Mouse (Mus musculus): ENCODE data around the gene Fam168b. TPM values are rescaled to one million over a fixed set of nuclear protein-coding genes. Genes with fewer than 3 reads are reported as not detected.

The Fam168b gene
- polyA plus RNA-seq, 1 experiment from 2014 or later, result 65.7 TPM

GRCm38 (mm10) chr1:34811581-34811980, 31.3 kb downstream of the Fam168b start:
- no peaks in the 10 kb centered on the region for H3K9me3 ChIP-seq (replicated peaks)
- H3K4me2 ChIP-seq, result no peak overlapping the region
- H3K27me3 ChIP-seq (replicated peaks), result no peaks in the 10 kb centered on the region
- 85% methylated on average over 6 of the region's 6 CpGs for WGBS
- no peak overlapping the region for H3K4me3 ChIP-seq
- no peak overlapping the region for H3K9ac ChIP-seq
- H3K4me1 ChIP-seq (replicated peaks), result peaks cover 11% of the 10 kb centered on the region
- peaks cover 69% of the 10 kb centered on the region for H3K36me3 ChIP-seq
- no peak overlapping the region for H3K27ac ChIP-seq (ENCODE audit: poor library complexity, severe bottlenecking)
- no peak for ATAC-seq (ENCODE audit: insufficient number of reproducible peaks, low FRiP score)

- Histone ChIP-seq H3K27me3 (replicated peaks) (no peaks in the 10 kb centered on the region; the same call in none of the 2 replicates), H3K9ac (no peak overlapping the region), H3K27ac (ENCODE audit: poor library complexity, severe bottlenecking) (no peak overlapping the region), H3K4me1 (replicated peaks) (peaks cover 16% of the 10 kb centered on the region), H3K36me3 (peaks cover 63% of the 10 kb centered on the region), H3K4me2 (no peak overlapping the region), H3K4me3 (no peak overlapping the region), H3K9me3 (replicated peaks) (no peaks in the 10 kb centered on the region)
- 71% methylated on average over 6 of the region's 6 CpGs for WGBS
- no peak for ATAC-seq (ENCODE audit: insufficient number of reproducible peaks, low FRiP score)
Observed at GRCm38 (mm10) chr1:34811035-34811434, 31.8 kb downstream of the Fam168b start.

- no peak for ATAC-seq (ENCODE audit: insufficient number of reproducible peaks, low FRiP score)
- WGBS, result 88% methylated on average over 11 of the region's 11 CpGs
- Histone ChIP-seq H3K4me2 (no peak overlapping the region), H3K27me3 (replicated peaks) (no peaks in the 10 kb centered on the region; the same call in none of the 2 replicates), H3K27ac (ENCODE audit: poor library complexity, severe bottlenecking) (no peak overlapping the region), H3K36me3 (peaks cover 57% of the 10 kb centered on the region), H3K4me3 (no peak overlapping the region), H3K9me3 (replicated peaks) (no peaks in the 10 kb centered on the region), H3K9ac (no peak overlapping the region), H3K4me1 (replicated peaks) (peaks cover 18% of the 10 kb centered on the region)
Observed at GRCm38 (mm10) chr1:34810293-34810692, 32.6 kb downstream of the Fam168b start.

GRCm38 (mm10) chr1:34808445-34808844, 34.4 kb downstream of the Fam168b start:
- no peak overlapping the region for H3K9ac ChIP-seq
- peaks cover 18% of the 10 kb centered on the region for H3K4me1 ChIP-seq (replicated peaks)
- H3K36me3 ChIP-seq, result peaks cover 38% of the 10 kb centered on the region
- no peak overlapping the region for H3K4me3 ChIP-seq
- no peaks in the 10 kb centered on the region for H3K9me3 ChIP-seq (replicated peaks)
- ATAC-seq (ENCODE audit: insufficient number of reproducible peaks, low FRiP score), result no peak
- H3K4me2 ChIP-seq, result no peak overlapping the region
- H3K27ac ChIP-seq (ENCODE audit: poor library complexity, severe bottlenecking), result no peak overlapping the region
- no peaks in the 10 kb centered on the region; the same call in none of the 2 replicates for H3K27me3 ChIP-seq (replicated peaks)
- 89% methylated on average over 8 of the region's 8 CpGs for WGBS

- Histone ChIP-seq H3K4me1 (replicated peaks) (peaks cover 39% of the 10 kb centered on the region), H3K27me3 (replicated peaks) (no peaks in the 10 kb centered on the region; the same call in none of the 2 replicates), H3K36me3 (peaks cover 17% of the 10 kb centered on the region), H3K4me2 (0 out of 2 replicates have a peak overlapping the region, but pooled peaks have one; percentile 2), H3K27ac (ENCODE audit: poor library complexity, severe bottlenecking) (no peak overlapping the region), H3K4me3 (no peak overlapping the region), H3K9ac (no peak overlapping the region), H3K9me3 (replicated peaks) (no peaks in the 10 kb centered on the region)
- no peak for ATAC-seq (ENCODE audit: insufficient number of reproducible peaks, low FRiP score)
- WGBS, result 24% methylated on average over 35 of the region's 35 CpGs
Observed at GRCm38 (mm10) chr1:34805931-34806520, 36.8 kb downstream of the Fam168b start.

- Histone ChIP-seq H3K4me2 (no peak overlapping the region), H3K27ac (ENCODE audit: poor library complexity, severe bottlenecking) (no peak overlapping the region), H3K27me3 (replicated peaks) (no peaks in the 10 kb centered on the region; the same call in none of the 2 replicates), H3K36me3 (peaks cover 6% of the 10 kb centered on the region; the same call in 1 of the 2 replicates), H3K9ac (no peak overlapping the region), H3K9me3 (replicated peaks) (no peaks in the 10 kb centered on the region), H3K4me1 (replicated peaks) (peaks cover 41% of the 10 kb centered on the region), H3K4me3 (no peak overlapping the region)
- WGBS, result 89% methylated on average over 7 of the region's 7 CpGs
- no peak for ATAC-seq (ENCODE audit: insufficient number of reproducible peaks, low FRiP score)
Observed at GRCm38 (mm10) chr1:34804863-34805262, 38.0 kb downstream of the Fam168b start.

GRCm38 (mm10) chr1:34802290-34802642, 40.6 kb downstream of the Fam168b start:
- H3K4me2 ChIP-seq, result peak overlapping the region; percentile 82
- ATAC-seq (ENCODE audit: insufficient number of reproducible peaks, low FRiP score), result no peak
- peak overlapping the region; percentile 73 for H3K4me3 ChIP-seq
- H3K4me1 ChIP-seq (replicated peaks), result peaks cover 37% of the 10 kb centered on the region
- H3K27ac ChIP-seq (ENCODE audit: poor library complexity, severe bottlenecking), result no peak overlapping the region
- peak overlapping the region; percentile 77 for H3K9ac ChIP-seq
- H3K36me3 ChIP-seq, result no peaks in the 10 kb centered on the region
- no peaks in the 10 kb centered on the region; the same call in none of the 2 replicates for H3K27me3 ChIP-seq (replicated peaks)
- no peaks in the 10 kb centered on the region for H3K9me3 ChIP-seq (replicated peaks)
- WGBS, result 26% methylated on average over 7 of the region's 7 CpGs

- H3K27me3 ChIP-seq (replicated peaks), result no peaks in the 10 kb centered on the region; the same call in none of the 2 replicates
- no peak overlapping the region for H3K27ac ChIP-seq (ENCODE audit: poor library complexity, severe bottlenecking)
- H3K4me1 ChIP-seq (replicated peaks), result peaks cover 32% of the 10 kb centered on the region
- peak overlapping the region; percentile 77 for H3K9ac ChIP-seq
- peak; percentile 84 for ATAC-seq (ENCODE audit: insufficient number of reproducible peaks, low FRiP score)
- no peaks in the 10 kb centered on the region for H3K9me3 ChIP-seq (replicated peaks)
- WGBS, result under 1% methylated on average over 47 of the region's 47 CpGs
- H3K4me2 ChIP-seq, result peak overlapping the region; percentile 82
- H3K4me3 ChIP-seq, result peak overlapping the region; percentile 73
- H3K36me3 ChIP-seq, result no peaks in the 10 kb centered on the region
Observed at GRCm38 (mm10) chr1:34801616-34802289, 41.1 kb downstream of the Fam168b start.

- no peaks in the 10 kb centered on the region for H3K36me3 ChIP-seq
- H3K4me3 ChIP-seq, result no peak overlapping the region
- H3K27ac ChIP-seq (ENCODE audit: poor library complexity, severe bottlenecking), result no peak overlapping the region
- peaks cover 22% of the 10 kb centered on the region for H3K4me1 ChIP-seq (replicated peaks)
- ATAC-seq (ENCODE audit: insufficient number of reproducible peaks, low FRiP score), result no peak
- 75% methylated on average over 2 of the region's 2 CpGs for WGBS
- no peak overlapping the region for H3K4me2 ChIP-seq
- H3K9ac ChIP-seq, result no peak overlapping the region
- H3K27me3 ChIP-seq (replicated peaks), result no peaks in the 10 kb centered on the region
- no peaks in the 10 kb centered on the region for H3K9me3 ChIP-seq (replicated peaks)
Observed at GRCm38 (mm10) chr1:34799140-34799539, 43.7 kb downstream of the Fam168b start.

- WGBS, result 67% methylated on average over 19 of the region's 19 CpGs
- no peaks in the 10 kb centered on the region for H3K36me3 ChIP-seq
- H3K4me1 ChIP-seq (replicated peaks), result peaks cover 7% of the 10 kb centered on the region
- H3K27ac ChIP-seq (ENCODE audit: poor library complexity, severe bottlenecking), result no peak overlapping the region
- H3K9ac ChIP-seq, result no peak overlapping the region
- no peak for ATAC-seq (ENCODE audit: insufficient number of reproducible peaks, low FRiP score)
- H3K4me3 ChIP-seq, result no peak overlapping the region
- H3K27me3 ChIP-seq (replicated peaks), result no peaks in the 10 kb centered on the region
- H3K9me3 ChIP-seq (replicated peaks), result no peaks in the 10 kb centered on the region
- H3K4me2 ChIP-seq, result no peak overlapping the region
Observed at GRCm38 (mm10) chr1:34793304-34794300, 49.3 kb downstream of the Fam168b start.
